30 mouse cellular contexts compared by ENCODE assay signal in the genomic region with DNA sequence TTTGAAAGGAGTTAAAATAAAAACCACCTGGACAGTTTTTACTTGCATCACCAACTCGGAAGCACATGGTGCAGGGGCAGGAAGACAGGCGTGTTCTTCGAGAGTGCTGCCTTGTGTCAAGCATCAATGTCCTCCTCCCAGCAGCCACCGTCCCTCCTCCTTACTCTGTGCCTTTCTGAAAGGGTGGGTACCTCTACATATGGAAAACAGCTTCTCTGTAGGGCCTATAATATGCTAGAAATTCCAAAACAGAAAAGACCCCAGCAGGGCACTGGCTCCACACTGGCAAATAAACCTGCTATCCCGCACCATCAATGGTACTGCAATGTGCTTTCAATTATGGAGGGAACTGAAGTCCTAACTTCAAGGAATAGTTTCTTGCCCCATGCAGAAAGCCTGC.
A peak's percentile ranks its signal among the peaks of the same experiment; 100 is the strongest.
DNase-seq lines count a peak whose midpoint lies in the region; ATAC-seq lines count a peak whose summit lies in the region.
"Had no signal": no experiment of that assay in that cellular context is flagged by ENCODE, and none has a peak within 500 bp of the region (broad histone marks: within the 10 kb centered on the region; RNA-seq: fewer than 3 reads in every experiment).

No protein-coding gene starts in this region.

- no peak overlapping the region for H3K4me2 ChIP-seq in embryonic facial prominence, embryonic 12.5 days (replicated peaks)
- no peak overlapping the region for H3K4me2 ChIP-seq in midbrain, embryonic 16.5 days (ENCODE audit: low read length)
- H3K4me2 ChIP-seq: heart, embryonic 15.5 days; hindbrain, embryonic 13.5 days; liver, embryonic 15.5 days; lung, embryonic 14.5 days; midbrain, embryonic 15.5 days had no signal

- H3K9me3 ChIP-seq in embryonic facial prominence, embryonic 12.5 days: no peaks in the 10 kb centered on the region
- no peaks in the 10 kb centered on the region for H3K9me3 ChIP-seq in limb, embryonic 10.5 days (replicated peaks)
- no peaks in the 10 kb centered on the region for H3K9me3 ChIP-seq in midbrain, embryonic 16.5 days (replicated peaks; ENCODE audit: control insufficient read depth, low read length, poor library complexity, severe bottlenecking)
- H3K9me3 ChIP-seq: forebrain, embryonic 10.5 days; heart, embryonic 15.5 days; liver, embryonic 15.5 days; midbrain, embryonic 15.5 days had no signal

- H3K27me3 ChIP-seq in embryonic facial prominence, embryonic 12.5 days: no peaks in the 10 kb centered on the region
- H3K27me3 ChIP-seq in limb, embryonic 10.5 days (ENCODE audit: low read depth, poor library complexity, severe bottlenecking): no peaks in the 10 kb centered on the region
- no peaks in the 10 kb centered on the region for H3K27me3 ChIP-seq in midbrain, embryonic 16.5 days (ENCODE audit: control insufficient read depth, insufficient read depth, low read depth, low read length)
- H3K27me3 ChIP-seq: heart, embryonic 15.5 days; hindbrain, embryonic 13.5 days; liver, embryonic 15.5 days; midbrain, embryonic 15.5 days had no signal

- ATAC-seq in embryonic facial prominence, embryonic 12.5 days (ENCODE audit: insufficient number of reproducible peaks, insufficient read depth, low FRiP score, low TSS enrichment): no peak
- no peak for ATAC-seq in midbrain, embryonic 16.5 days
- ATAC-seq: forebrain, embryonic 16.5 days; intestine, postnatal 0 days; midbrain, embryonic 15.5 days had no signal

- H3K4me3 ChIP-seq in embryonic facial prominence, embryonic 12.5 days: no peak overlapping the region
- H3K4me3 ChIP-seq in limb, embryonic 10.5 days: no peak overlapping the region
- H3K4me3 ChIP-seq in midbrain, embryonic 16.5 days (ENCODE audit: low read depth, low read length): no peak overlapping the region
- H3K4me3 ChIP-seq: forebrain, embryonic 10.5 days; heart, embryonic 10.5 days; heart, embryonic 15.5 days; hindbrain, embryonic 13.5 days; layer of hippocampus, adult 2 months; left cerebral cortex, adult 2 months; liver, embryonic 15.5 days; midbrain, embryonic 10.5 days; midbrain, embryonic 15.5 days had no signal

- peak; percentile 47 for DNase-seq in embryo, embryonic 11 days
- DNase-seq in limb, embryonic 10.5 days (ENCODE audit: low spot score): no peak
- DNase-seq in mesoderm, embryonic 11.5 days (ENCODE audit: low read depth, low spot score): peak; percentile 51
- no peak for DNase-seq in ovary, postnatal 36 days (ENCODE audit: low spot score)
- DNase-seq in heart, postnatal 4 days: no peak
- DNase-seq: adrenal gland, postnatal 25 days; cerebellum, adult 11-12 months; cerebellum, postnatal 10 days; heart, postnatal 36 days; kidney, adult 9 months; kidney, postnatal 36 days; lung, embryonic 14.5 days; lung, postnatal 14 days; right cerebral cortex, postnatal 4 days; thymus, adult 18-20 months; thymus, postnatal 36 days had no signal

- peak overlapping the region; percentile 42 for H3K27ac ChIP-seq in embryonic facial prominence, embryonic 12.5 days
- H3K27ac ChIP-seq in limb, embryonic 10.5 days: peak overlapping the region; percentile 34; the same call in 1 of the 2 replicates
- no peak overlapping the region for H3K27ac ChIP-seq in midbrain, embryonic 16.5 days (ENCODE audit: low read length)
- H3K27ac ChIP-seq: heart, embryonic 10.5 days; heart, embryonic 15.5 days; hindbrain, embryonic 13.5 days; left cerebral cortex, adult 2 months; liver, embryonic 15.5 days; midbrain, embryonic 10.5 days; midbrain, embryonic 15.5 days; stomach, postnatal 0 days had no signal

- no peak overlapping the region for H3K9ac ChIP-seq in embryonic facial prominence, embryonic 12.5 days
- no peak overlapping the region for H3K9ac ChIP-seq in midbrain, embryonic 16.5 days (ENCODE audit: low read depth, low read length)
- H3K9ac ChIP-seq: heart, embryonic 15.5 days; hindbrain, embryonic 13.5 days; liver, embryonic 15.5 days; lung, embryonic 14.5 days; midbrain, embryonic 15.5 days had no signal

- H3K4me1 ChIP-seq in embryonic facial prominence, embryonic 12.5 days: peaks cover 50% of the 10 kb centered on the region
- H3K4me1 ChIP-seq in limb, embryonic 10.5 days: peaks cover 60% of the 10 kb centered on the region
- H3K4me1 ChIP-seq in midbrain, embryonic 16.5 days (ENCODE audit: control insufficient read depth, insufficient read depth, low read length): peaks cover 9% of the 10 kb centered on the region

- whole genome bisulfite sequencing in embryonic facial prominence, embryonic 12.5 days: 37% methylated on average over 5 of the region's 5 CpGs
- WGBS in limb, embryonic 10.5 days: 36% methylated on average over 5 of the region's 5 CpGs
- 75% methylated on average over 5 of the region's 5 CpGs for WGBS in midbrain, embryonic 16.5 days

- no peaks in the 10 kb centered on the region for H3K36me3 ChIP-seq in embryonic facial prominence, embryonic 12.5 days
- peaks cover 25% of the 10 kb centered on the region for H3K36me3 ChIP-seq in limb, embryonic 10.5 days
- no peaks in the 10 kb centered on the region for H3K36me3 ChIP-seq in midbrain, embryonic 16.5 days (ENCODE audit: control insufficient read depth, insufficient read depth, low read length)
- H3K36me3 ChIP-seq: forebrain, embryonic 10.5 days; heart, embryonic 10.5 days; heart, embryonic 15.5 days; hindbrain, embryonic 13.5 days; liver, embryonic 15.5 days; midbrain, embryonic 10.5 days; midbrain, embryonic 15.5 days had no signal

Comparison
In these comparisons a context has a peak if more than half of its experiments do, and no peak if none do; other contexts are left out.
1. DNase-seq: peak in embryo, embryonic 11 days (single experiment) and mesoderm, embryonic 11.5 days (single experiment); none in limb, embryonic 10.5 days (single experiment), ovary, postnatal 36 days (single experiment) and heart, postnatal 4 days (single experiment).